Mouse (Mus musculus) CH12.LX (cell line): ENCODE measurements at regions not wholly inside any gene's neighbourhood (a gene's known extent, or its start where the extent isn't known, plus 50 kb on each side); places are given as distances from the start of the nearest gene placed in this dataset.

Experiments used
- DNase-seq: peaks from one replicate; pipeline ENCODE4 v3.0.0-alpha.2; 2013; ENCODE audit errors: extremely low read depth
- H3K27ac ChIP-seq: 2 replicates; pipeline ENCODE4 v1.5.1; 2012; ENCODE audit warnings: low read depth, mild to moderate bottlenecking, control low read depth, moderate library complexity; ENCODE audit not compliant: insufficient read depth
- H3K27me3 ChIP-seq: replicated peaks from 2 replicates; pipeline ENCODE3; 2012; ENCODE audit warnings: inconsistent platforms
- H3K36me3 ChIP-seq, 2 experiments: replicated peaks in 1 of 2; 2 replicates each; pipeline versions ENCODE3 to v1.6.1; 2012; ENCODE audit warnings: inconsistent platforms in 1 of 2, low read length in 1 of 2, mild to moderate bottlenecking in 1 of 2, mixed read lengths in 1 of 2, moderate library complexity in 1 of 2; ENCODE audit not compliant: control insufficient read depth in 1 of 2, insufficient read depth in 1 of 2
- H3K4me1 ChIP-seq, 2 experiments: 2 replicates each; pipeline ENCODE4 v1.6.1; 2012; ENCODE audit warnings: inconsistent platforms in 1 of 2, moderate library complexity in 1 of 2; ENCODE audit not compliant: insufficient read depth in 2 of 2, control insufficient read depth in 1 of 2
- H3K4me2 ChIP-seq: 2 replicates; pipeline ENCODE4 v1.6.1; 2012; ENCODE audit warnings: low read depth, mild to moderate bottlenecking, control low read depth; ENCODE audit not compliant: poor library complexity, insufficient read depth, severe bottlenecking
- H3K4me3 ChIP-seq, 3 experiments: fragments of 150-350 bp in 1 of 3; sonication (generic) in 1 of 3; replicated peaks in 1 of 3; 2 replicates each; pipeline versions ENCODE3 to v1.5.1; 2011 to 2012; ENCODE audit warnings: low read depth in 2 of 3, low read length in 2 of 3, mild to moderate bottlenecking in 2 of 3, moderate library complexity in 2 of 3, control low read depth in 1 of 3, improper control_type of control experiment in 1 of 3, inconsistent platforms in 1 of 3, mixed read lengths in 1 of 3; ENCODE audit not compliant: poor library complexity in 1 of 3
- H3K79me2 ChIP-seq: replicated peaks from 2 replicates; pipeline ENCODE4 v1.6.1; 2012; ENCODE audit warnings: mild to moderate bottlenecking, moderate library complexity; ENCODE audit not compliant: control insufficient read depth, poor library complexity, insufficient read depth, severe bottlenecking; ENCODE audit errors: extremely low read depth
- H3K9ac ChIP-seq: 2 replicates; pipeline ENCODE4 v1.6.1; 2012; ENCODE audit warnings: low read depth, mild to moderate bottlenecking, control low read depth, moderate library complexity; ENCODE audit not compliant: insufficient read depth
- H3K9me3 ChIP-seq: replicated peaks from 2 replicates; pipeline ENCODE3; 2012; ENCODE audit warnings: low read length, inconsistent platforms, mixed read lengths
- BHLHE40 ChIP-seq: IDR thresholded peaks from 2 replicates; pipeline ENCODE4 v1.6.1; 2011; ENCODE audit warnings: mild to moderate bottlenecking, low read depth, low read length, improper control_type of control experiment
- CHD2 ChIP-seq: IDR thresholded peaks from 2 replicates; pipeline ENCODE4 v1.6.1; 2011; ENCODE audit warnings: low read length, improper control_type of control experiment
- E2F4 ChIP-seq: IDR thresholded peaks from 2 replicates; pipeline ENCODE4 v1.6.1; 2011; ENCODE audit warnings: low read depth, low read length, improper control_type of control experiment; ENCODE audit not compliant: insufficient replicate concordance
- EP300 ChIP-seq: IDR thresholded peaks from 2 replicates; pipeline ENCODE4 v1.6.1; 2011; ENCODE audit warnings: low read length, improper control_type of control experiment
- ETS1 ChIP-seq: conservative IDR thresholded peaks from 2 replicates; pipeline ENCODE4 v1.6.1; 2012; ENCODE audit warnings: low read depth, mild to moderate bottlenecking, inconsistent platforms, low read length, improper control_type of control experiment, moderate library complexity
- HCFC1 ChIP-seq: IDR thresholded peaks from 2 replicates; pipeline ENCODE4 v1.6.1; 2012; ENCODE audit warnings: low read depth, mild to moderate bottlenecking, inconsistent platforms, low read length, improper control_type of control experiment
- IRF4 ChIP-seq: IDR thresholded peaks from 2 replicates; pipeline ENCODE4 v1.6.1; 2014; ENCODE audit warnings: low read depth, mild to moderate bottlenecking, inconsistent platforms, low read length, improper control_type of control experiment
- JUN ChIP-seq: IDR thresholded peaks from 2 replicates; pipeline ENCODE4 v1.6.1; 2011; ENCODE audit warnings: low read depth, mild to moderate bottlenecking, low read length, improper control_type of control experiment, moderate library complexity; ENCODE audit not compliant: insufficient read depth
- KAT2A ChIP-seq: IDR thresholded peaks from 2 replicates; pipeline ENCODE4 v1.6.1; 2012; ENCODE audit warnings: low read length, improper control_type of control experiment, inconsistent platforms; ENCODE audit not compliant: insufficient replicate concordance
- MAZ ChIP-seq: IDR thresholded peaks from 2 replicates; pipeline ENCODE4 v1.6.1; 2012; ENCODE audit warnings: low read depth, mild to moderate bottlenecking, inconsistent platforms, low read length, improper control_type of control experiment, moderate library complexity
- MEF2A ChIP-seq: IDR thresholded peaks from 2 replicates; pipeline ENCODE4 v1.6.1; 2014; ENCODE audit warnings: low read depth, mild to moderate bottlenecking, inconsistent platforms, low read length, improper control_type of control experiment, borderline replicate concordance
- MXI1 ChIP-seq: IDR thresholded peaks from 2 replicates; pipeline ENCODE4 v1.6.1; 2011; ENCODE audit warnings: mild to moderate bottlenecking, low read depth, low read length, improper control_type of control experiment
- NELFE ChIP-seq: IDR thresholded peaks from 2 replicates; pipeline ENCODE4 v1.6.1; 2011; ENCODE audit warnings: low read depth, low read length, improper control_type of control experiment
- PAX5 ChIP-seq: IDR thresholded peaks from 2 replicates; pipeline ENCODE4 v1.6.1; 2012; ENCODE audit warnings: low read length, inconsistent platforms, mixed read lengths
- POLR2A ChIP-seq: IDR thresholded peaks from 2 replicates; pipeline ENCODE4 v1.6.1; 2011; ENCODE audit warnings: low read depth, mild to moderate bottlenecking, improper control_type of control experiment, low read length
- RAD21 ChIP-seq: IDR thresholded peaks from 2 replicates; pipeline ENCODE4 v1.6.1; 2011; ENCODE audit warnings: low read depth, mild to moderate bottlenecking, low read length, improper control_type of control experiment, moderate library complexity
- RCOR1 ChIP-seq: conservative IDR thresholded peaks from 2 replicates; pipeline ENCODE4 v1.6.1; 2012; ENCODE audit warnings: low read depth, mild to moderate bottlenecking, inconsistent platforms, low read length, improper control_type of control experiment
- SIN3A ChIP-seq: IDR thresholded peaks from 2 replicates; pipeline ENCODE4 v1.6.1; 2012; ENCODE audit warnings: low read length, improper control_type of control experiment, inconsistent platforms
- TCF12 ChIP-seq: IDR thresholded peaks from 2 replicates; pipeline ENCODE4 v1.6.1; 2014; ENCODE audit warnings: low read depth, mild to moderate bottlenecking, inconsistent platforms, low read length, improper control_type of control experiment
- UBTF ChIP-seq: IDR thresholded peaks from 2 replicates; pipeline ENCODE4 v1.6.1; 2012; ENCODE audit warnings: low read depth, mild to moderate bottlenecking, inconsistent platforms, low read length, improper control_type of control experiment, moderate library complexity
- USF1 ChIP-seq: IDR thresholded peaks from 2 replicates; pipeline ENCODE4 v1.6.1; 2014; ENCODE audit warnings: low read depth, mild to moderate bottlenecking, inconsistent platforms, low read length, improper control_type of control experiment
- ZC3H11A ChIP-seq: IDR thresholded peaks from 2 replicates; pipeline ENCODE4 v1.6.1; 2012; ENCODE audit warnings: low read depth, mild to moderate bottlenecking, inconsistent platforms, low read length, improper control_type of control experiment
- ZMIZ1 ChIP-seq: IDR thresholded peaks from 2 replicates; pipeline ENCODE4 v1.6.1; 2012; ENCODE audit warnings: low read depth, mild to moderate bottlenecking, inconsistent platforms, low read length, improper control_type of control experiment
- dilution Hi-C: fragments of 300-500 bp; cut with MboI; formaldehyde crosslinking; loops from 2 replicates; pipeline ENCODE4 v1.14.3; 2020; ENCODE audit warnings: low sequenced_read_pairs; ENCODE audit not compliant: extremely low pct_unique_long_range_greater_than_20kb, extremely low pct_ligation_motif_present
- in situ Hi-C: fragments of 300-500 bp; cut with MboI; formaldehyde crosslinking; loops from 3 replicates; pipeline ENCODE4 v1.14.3; 2019; ENCODE audit warnings: low sequenced_read_pairs, low pct_ligation_motif_present, low pct_unique_long_range_greater_than_20kb, mixed read lengths

DNA sequence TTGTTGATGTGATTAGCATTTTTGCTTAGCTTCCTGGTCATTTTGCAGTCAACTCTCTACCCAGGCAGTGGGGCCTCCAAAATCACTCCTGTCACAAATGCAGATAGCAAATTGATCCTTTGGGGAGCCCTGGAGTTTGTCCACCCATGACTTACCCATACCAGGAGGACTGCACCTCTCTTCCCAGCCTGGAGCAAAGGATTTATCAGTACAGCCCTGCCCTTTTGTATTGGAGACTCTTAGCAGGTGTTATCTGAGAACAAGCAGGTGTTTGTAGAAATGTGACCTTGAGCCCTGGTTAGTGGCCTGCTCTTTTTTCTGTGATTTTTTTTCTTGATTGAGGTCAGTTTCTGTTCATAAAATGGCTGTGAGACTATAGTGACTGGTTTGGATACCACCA lies 392.6 kb downstream of the Bcl11a start:
- TF ChIP-seq JUN (no peak), MEF2A (no peak), HCFC1 (no peak), MXI1 (no peak), POLR2A (no peak), UBTF (no peak), KAT2A (no peak), RCOR1 (no peak), TCF12 (no peak), SIN3A (no peak), EP300 (no peak), E2F4 (no peak), USF1 (no peak), BHLHE40 (no peak), MAZ (no peak), PAX5 (no peak), IRF4 (no peak)
- Histone ChIP-seq H3K4me1 (peaks cover 0 to 4% of the 10 kb centered on the region in 2 experiments; a peak in 1 of 4 replicates), H3K79me2 (no peaks in the 10 kb centered on the region), H3K27me3 (no peaks in the 10 kb centered on the region), H3K4me2 (no peak overlapping the region), H3K9ac (no peak overlapping the region), H3K4me3 (no peak overlapping the region), H3K27ac (no peak overlapping the region), H3K9me3 (no peaks in the 10 kb centered on the region), H3K36me3 (no peaks in the 10 kb centered on the region)
- dilution Hi-C loops = no loop called here
- in situ Hi-C loops = no loop called here
- no peak for DNase-seq

DNA sequence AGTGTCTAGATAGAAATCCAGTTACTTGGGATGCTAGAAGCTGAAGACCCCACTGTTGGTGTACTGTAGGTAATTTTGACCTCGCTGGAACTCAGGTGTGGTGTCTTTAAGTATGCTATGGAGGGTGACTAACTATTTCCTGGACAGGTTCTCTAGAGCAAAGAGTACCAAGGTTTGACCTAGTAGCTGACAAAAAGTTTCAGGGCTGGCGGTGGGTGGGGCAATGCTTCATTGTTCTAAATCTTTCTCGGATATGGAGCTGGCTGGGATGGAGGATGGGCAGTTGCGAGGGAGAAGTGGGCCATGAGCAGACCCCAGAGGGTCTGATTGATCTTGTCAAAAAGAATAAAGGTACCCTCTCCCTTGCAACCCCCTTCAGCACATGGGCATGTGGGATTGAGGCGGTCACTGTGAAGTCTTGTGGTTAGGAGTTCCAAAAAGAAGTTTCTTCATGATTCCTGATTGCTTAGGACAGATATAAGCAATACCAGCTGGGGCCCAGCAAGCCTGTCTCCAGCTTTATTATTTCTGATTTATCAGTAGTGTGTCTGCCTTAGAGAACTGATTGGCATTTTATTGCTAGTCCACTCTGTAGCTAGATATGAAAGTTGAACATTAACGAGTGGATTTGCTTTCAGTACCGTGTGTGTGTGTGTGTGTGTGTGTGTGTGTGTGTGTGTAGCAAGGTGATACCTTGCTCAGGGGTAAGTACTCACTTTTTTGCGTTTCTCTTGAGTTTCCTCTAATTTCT lies 394.9 kb downstream of the Bcl11a start:
- H3K27me3 ChIP-seq = no peaks in the 10 kb centered on the region
- DNase-seq = no peak
- no peak overlapping the region for H3K4me3 ChIP-seq
- H3K36me3 ChIP-seq = no peaks in the 10 kb centered on the region
- H3K9ac ChIP-seq = no peak overlapping the region
- H3K27ac ChIP-seq = no peak overlapping the region
- H3K79me2 ChIP-seq = no peaks in the 10 kb centered on the region
- TF ChIP-seq MAZ (no peak), NELFE (no peak), ZC3H11A (no peak), CHD2 (no peak), PAX5 (no peak), MXI1 (no peak), ZMIZ1 (no peak), ETS1 (no peak), HCFC1 (no peak), RAD21 (no peak), RCOR1 (no peak), SIN3A (no peak)
- TF ChIP-seq, all 38 proteins: peak for 0
- Histone ChIP-seq H3K4me1 (no peaks in the 10 kb centered on the region), H3K4me2 (no peak overlapping the region), H3K9me3 (no peaks in the 10 kb centered on the region)
- dilution Hi-C loops (no loop called here), in situ Hi-C loops (no loop called here)
